Mouse (Mus musculus) heart, adult 2 months (tissue): Measurements from ENCODE around the gene BC004004.

Experiments used
- CTCF ChIP-seq: fragments of 200-600 bp; IDR thresholded peaks from 2 replicates; pipeline ENCODE4 v1.8.1; 2022; ENCODE audit warnings: antibody characterized with exemption, mild to moderate bottlenecking, moderate library complexity
- EP300 ChIP-seq: fragments of 200-500 bp; IDR thresholded peaks from 2 replicates; pipeline ENCODE4 v1.6.1; 2011; ENCODE audit warnings: low read depth, low read length, control low read depth; ENCODE audit not compliant: insufficient read depth
- POLR2A ChIP-seq: fragments of 200-500 bp; IDR thresholded peaks from 2 replicates; pipeline ENCODE4 v1.6.1; 2011; ENCODE audit warnings: mild to moderate bottlenecking, low read depth, low read length, control low read depth; ENCODE audit not compliant: insufficient read depth

GRCm38 (mm10) chr17:29347645-29348256, 79.2 kb downstream of the BC004004 start, which contains the start of gene Mtch1:
- TF ChIP-seq CTCF = no peak
- peak; percentile 97 for TF ChIP-seq POLR2A
- 0 out of 2 replicates have a peak, but pooled peaks have one; percentile 51 for TF ChIP-seq EP300
